Mouse (Mus musculus): ENCODE measurements around the gene Tnnt3. TPM values are rescaled to one million over a fixed set of nuclear protein-coding genes. Genes with fewer than 3 reads are reported as not detected.
A peak's percentile ranks its signal among the peaks of the same experiment; 100 is the strongest.

Gene Tnnt3
- total RNA-seq, 2 experiments from 2014 or later = 0.67 TPM; not detected in 1

- DNase-seq = no peak
These were observed 8.8 kb downstream of the Tnnt3 start for GRCm38 (mm10) chr7:142507453-142507852.

GRCm38 (mm10) chr7:142509518-142509917 is 10.9 kb downstream of the Tnnt3 start:
- DNase-seq = no peak

- no peak for DNase-seq
These were observed 11.6 kb downstream of the Tnnt3 start for GRCm38 (mm10) chr7:142510021-142510777.

GRCm38 (mm10) chr7:142514048-142514447 is 15.4 kb downstream of the Tnnt3 start:
- DNase-seq = no peak

- no peak for DNase-seq
These were observed 17.8 kb downstream of the Tnnt3 start for GRCm38 (mm10) chr7:142516221-142516978.

GRCm38 (mm10) chr7:142517531-142517930 is 18.9 kb downstream of the Tnnt3 start:
- DNase-seq = no peak

GRCm38 (mm10) chr7:142520331-142520730 is 21.7 kb downstream of the Tnnt3 start:
- DNase-seq = no peak

GRCm38 (mm10) chr7:142522352-142522751 is 23.7 kb downstream of the Tnnt3 start:
- peak in 1 of 2 experiments; percentile 62 for DNase-seq

GRCm38 (mm10) chr7:142523200-142523990 is 24.8 kb downstream of the Tnnt3 start:
- DNase-seq = no peak

- DNase-seq = peak in 1 of 2 experiments; percentile 42
These were observed 26.9 kb downstream of the Tnnt3 start for GRCm38 (mm10) chr7:142525342-142526178.

- no peak for DNase-seq
These were observed 30.7 kb downstream of the Tnnt3 start for GRCm38 (mm10) chr7:142529350-142529749.

GRCm38 (mm10) chr7:142531973-142532521 is 33.4 kb downstream of the Tnnt3 start:
- no peak for DNase-seq

- no peak for DNase-seq
These were observed 34.0 kb downstream of the Tnnt3 start, which contains the start of gene Mrpl23 for GRCm38 (mm10) chr7:142532671-142533058. Gene Mrpl23, plus strand, starts transcription at chr7:142532686.

- peak; percentile 86 to 91 for DNase-seq
These were observed 34.6 kb downstream of the Tnnt3 start for GRCm38 (mm10) chr7:142533059-142533855.

GRCm38 (mm10) chr7:142535116-142535515 is 36.5 kb downstream of the Tnnt3 start:
- no peak for DNase-seq

- no peak for DNase-seq
These were observed 37.2 kb downstream of the Tnnt3 start for GRCm38 (mm10) chr7:142535832-142536231.

- DNase-seq = no peak
These were observed 38.5 kb downstream of the Tnnt3 start for GRCm38 (mm10) chr7:142537181-142537580.

GRCm38 (mm10) chr7:142537879-142538278 is 39.2 kb downstream of the Tnnt3 start:
- peak; percentile 45 to 82 for DNase-seq

GRCm38 (mm10) chr7:142538291-142538690 is 39.7 kb downstream of the Tnnt3 start:
- no peak for DNase-seq

GRCm38 (mm10) chr7:142538766-142539165 is 40.1 kb downstream of the Tnnt3 start:
- no peak for DNase-seq
